Mouse (Mus musculus): ENCODE results near the gene Metap1.
"Not testable (repeated sequence)": the region's sequence is repeated elsewhere in the genome, so short reads cannot be mapped to it uniquely, and the experiment has no call there.

The Metap1 gene

DNA sequence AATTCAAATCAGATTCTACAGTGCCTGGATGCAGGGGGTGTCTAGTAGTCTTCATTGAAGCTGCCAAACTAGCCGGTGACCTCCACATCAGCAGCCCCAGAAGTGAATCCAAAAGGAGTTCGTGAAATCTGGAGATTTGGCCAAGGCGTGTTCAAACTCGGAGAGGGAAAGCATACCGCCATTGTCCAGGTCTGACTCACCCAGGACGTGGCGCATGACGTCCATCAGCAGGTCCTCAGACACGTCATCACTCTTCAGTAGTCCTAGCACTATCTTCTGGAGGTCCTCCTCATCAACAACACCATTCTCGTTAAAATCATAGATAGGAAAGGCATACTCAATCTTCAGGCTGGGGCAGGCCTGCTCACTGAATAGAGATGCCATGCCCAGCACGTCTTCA, 14.4 kb upstream of the Metap1 start:
- DNase-seq (ENCODE audit: low read depth, low spot score) = no peak

DNA sequence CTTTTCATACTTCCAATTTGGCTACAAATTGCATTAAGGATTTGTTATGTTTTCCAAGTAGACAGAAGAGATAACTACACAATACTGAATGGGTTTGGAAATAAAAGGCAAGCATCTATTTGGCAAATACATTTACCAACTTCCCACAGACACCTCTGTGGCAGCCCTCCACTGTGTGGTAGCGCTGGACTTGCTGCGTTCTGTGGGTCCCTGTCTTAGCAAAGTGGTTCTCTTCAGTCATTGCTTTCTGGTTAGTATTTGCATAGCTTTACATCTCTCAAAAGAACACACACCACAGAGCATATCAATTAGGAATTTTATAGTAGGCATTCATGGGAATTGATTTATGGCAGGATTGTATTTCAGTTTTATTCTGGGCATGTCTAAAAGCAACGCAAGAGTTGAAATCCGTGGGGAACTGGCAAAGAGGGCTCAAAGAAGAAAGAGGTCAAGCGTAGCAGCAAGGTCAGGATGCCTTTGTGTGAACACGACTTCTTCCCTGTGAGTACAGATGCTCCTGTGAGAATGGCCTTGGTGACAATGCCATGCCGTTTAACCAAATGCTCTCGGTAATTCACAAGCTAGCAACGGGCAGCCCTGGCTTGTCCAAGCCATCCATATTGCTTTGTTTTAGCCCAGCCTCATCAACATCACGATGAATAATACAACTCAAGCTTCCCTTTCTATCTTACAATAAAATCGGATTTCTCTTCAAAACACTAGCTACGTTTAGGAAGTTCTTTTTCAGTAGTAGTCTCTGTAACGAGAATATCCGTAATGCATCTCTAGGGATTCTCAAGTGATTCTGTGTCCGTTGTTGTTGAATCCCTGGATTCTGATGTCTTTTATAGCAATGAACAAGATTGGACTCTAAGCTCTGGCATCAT, 10.8 kb upstream of the Metap1 start:
- no peak for DNase-seq (ENCODE audit: low read depth, low spot score)

DNA sequence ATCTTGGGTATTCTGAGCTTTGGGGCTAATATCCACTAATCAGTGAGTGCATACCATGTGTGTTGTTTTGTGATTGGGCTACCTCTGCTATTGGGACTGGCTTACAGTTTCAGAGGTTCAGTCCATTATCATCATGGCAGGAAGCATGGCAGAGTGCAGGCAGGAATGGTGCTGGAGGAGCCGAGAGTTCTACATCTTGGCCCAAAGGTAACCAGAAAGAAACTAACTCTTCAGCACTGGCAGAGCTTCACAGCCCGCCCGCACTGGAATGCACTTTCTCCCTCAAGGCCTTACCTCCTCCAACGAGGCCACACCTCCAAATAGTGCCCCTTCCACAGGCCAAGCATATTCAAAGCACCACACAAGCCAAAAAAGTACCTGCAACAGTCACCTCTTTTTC, 9.4 kb upstream of the Metap1 start:
- DNase-seq (ENCODE audit: low read depth, low spot score) = no peak

DNA sequence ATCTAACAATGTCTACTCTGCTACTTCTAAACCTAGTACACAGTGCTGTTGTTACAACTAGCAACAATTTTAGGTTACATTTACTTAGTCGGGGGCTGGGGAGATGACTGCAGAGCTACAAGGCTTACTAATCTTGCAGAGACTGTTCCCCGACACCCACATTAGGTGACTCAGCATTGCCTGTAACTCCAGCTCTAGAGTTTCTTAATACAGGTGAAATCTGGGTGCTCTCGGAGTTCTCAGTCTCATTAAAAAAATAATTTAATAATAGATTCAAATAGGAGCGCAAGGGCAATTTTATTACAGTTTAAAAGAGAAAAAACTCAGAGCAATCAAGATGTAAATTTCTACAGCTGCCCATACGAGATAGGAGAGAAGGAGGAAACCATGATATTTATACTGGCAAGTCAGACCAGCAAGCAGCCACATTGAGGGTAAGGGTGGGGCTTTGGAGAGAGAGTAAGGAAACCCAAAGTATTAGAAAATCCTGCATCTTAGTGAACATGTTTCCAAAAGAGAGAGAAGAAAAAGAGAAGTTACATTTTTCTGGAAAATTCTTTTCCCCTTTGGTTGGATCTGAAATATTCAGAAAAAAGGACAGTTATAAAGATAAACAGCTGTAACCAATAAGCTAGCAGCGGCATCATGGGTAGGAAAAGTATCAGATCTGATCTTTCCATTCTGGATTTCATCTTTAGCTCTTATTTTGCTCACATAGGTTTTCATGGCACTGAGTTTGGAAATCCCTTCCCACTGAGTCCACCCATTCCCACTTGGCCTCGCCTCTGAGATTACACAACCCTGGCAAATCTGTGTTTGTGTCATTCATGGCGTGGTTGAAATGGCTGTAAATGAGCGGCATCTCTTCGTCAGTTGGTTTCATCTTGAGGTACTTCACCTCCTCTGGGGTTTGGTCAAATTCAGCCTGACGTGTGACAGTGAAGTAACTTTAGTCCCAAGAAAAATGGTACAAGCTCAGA, 6.1 kb upstream of the Metap1 start:
- DNase-seq (ENCODE audit: low read depth, low spot score) = no peak

DNA sequence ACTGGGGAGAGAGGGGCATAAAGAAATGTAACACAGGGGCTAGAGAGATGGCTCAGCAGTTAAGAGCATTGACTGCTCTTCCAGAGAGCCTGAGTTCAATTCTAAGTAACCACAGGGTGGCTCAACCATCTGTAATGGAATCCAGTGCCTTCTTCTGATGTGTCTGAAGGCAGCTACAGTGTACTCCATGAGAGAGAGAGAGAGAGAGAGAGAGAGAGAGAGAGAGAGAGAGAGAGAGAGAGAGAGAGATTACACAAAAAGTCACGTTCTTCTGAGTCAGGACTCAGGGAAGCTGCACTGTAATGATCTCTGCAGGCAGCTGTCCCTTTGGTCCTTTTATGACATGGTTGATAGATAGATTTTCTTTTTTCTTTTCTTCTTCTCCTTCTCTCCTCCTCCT, 5.2 kb upstream of the Metap1 start:
- DNase-seq (ENCODE audit: low read depth, low spot score) = no peak

DNA sequence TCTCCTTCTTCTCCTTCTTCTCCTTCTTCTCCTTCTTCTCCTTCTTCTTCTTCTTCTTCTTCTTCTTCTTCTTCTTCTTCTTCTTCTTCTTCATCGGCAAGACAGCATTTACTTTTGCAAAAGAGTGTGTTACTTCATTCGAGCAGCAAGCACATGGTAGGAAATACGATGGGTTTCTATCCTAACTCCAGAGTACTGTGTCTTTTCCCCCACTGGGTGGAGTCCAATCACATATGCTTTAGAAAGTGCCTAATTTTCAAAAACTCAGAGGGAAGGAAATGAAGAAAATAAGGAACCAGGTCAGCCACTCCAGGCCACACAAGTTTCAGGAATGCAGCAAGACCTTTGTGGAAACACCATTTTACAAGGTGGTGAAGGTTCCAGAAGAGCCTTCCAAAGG, 4.4 kb upstream of the Metap1 start:
- DNase-seq (ENCODE audit: low read depth, low spot score) = no peak

DNA sequence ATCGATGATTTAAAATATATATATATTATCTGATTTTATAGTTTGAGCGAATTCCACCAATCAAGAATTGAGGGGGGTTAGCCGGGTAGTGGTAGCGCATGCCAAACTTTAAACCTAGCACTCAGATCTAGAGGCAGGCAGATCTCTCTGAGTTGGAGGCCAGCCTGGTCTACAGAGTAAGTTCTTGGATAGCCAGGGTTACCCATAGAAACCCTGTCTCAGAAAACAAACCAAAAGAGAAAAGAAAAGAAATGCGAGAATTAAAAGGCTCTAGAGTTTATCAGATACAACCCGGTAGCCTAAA, 671 bp upstream of the Metap1 start:
- no peak for DNase-seq (ENCODE audit: low read depth, low spot score)

DNA sequence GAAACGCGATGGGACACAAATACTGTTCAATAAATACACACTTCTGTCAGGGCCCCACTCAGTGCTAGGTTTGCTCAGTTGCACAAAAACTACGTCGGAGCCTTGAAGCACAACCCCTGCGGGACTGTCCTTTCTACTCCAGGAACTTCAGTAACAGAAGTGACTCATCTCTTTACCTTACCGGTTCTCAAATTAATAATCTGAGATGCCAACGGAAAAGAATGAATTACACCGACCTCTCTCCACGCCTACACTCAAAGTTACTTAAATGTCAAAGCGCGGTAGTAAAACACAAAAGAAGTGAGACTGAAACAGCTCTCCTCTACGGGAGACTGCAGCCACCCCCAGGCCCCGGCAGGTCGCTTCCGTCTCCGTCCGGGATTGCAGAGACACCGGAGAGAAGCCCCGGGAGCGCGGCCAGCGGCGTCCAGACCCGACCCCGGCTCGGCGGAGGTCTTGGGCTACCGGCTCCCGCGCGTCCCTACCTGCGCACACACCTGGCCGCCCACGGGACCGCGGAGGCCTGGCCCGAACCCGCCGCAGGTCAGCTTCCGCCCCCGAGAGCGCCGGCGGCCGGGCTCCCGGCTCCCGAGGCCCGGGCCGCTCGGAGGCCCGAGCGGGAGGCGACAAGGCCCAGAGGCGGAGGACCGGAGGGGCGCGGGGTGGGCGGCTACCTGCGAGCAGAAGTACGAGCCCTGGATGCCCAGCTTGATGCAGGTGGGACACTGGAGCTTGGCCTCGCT, 560 bp downstream of the Metap1 start:
- no peak for DNase-seq (ENCODE audit: low read depth, low spot score)

DNA sequence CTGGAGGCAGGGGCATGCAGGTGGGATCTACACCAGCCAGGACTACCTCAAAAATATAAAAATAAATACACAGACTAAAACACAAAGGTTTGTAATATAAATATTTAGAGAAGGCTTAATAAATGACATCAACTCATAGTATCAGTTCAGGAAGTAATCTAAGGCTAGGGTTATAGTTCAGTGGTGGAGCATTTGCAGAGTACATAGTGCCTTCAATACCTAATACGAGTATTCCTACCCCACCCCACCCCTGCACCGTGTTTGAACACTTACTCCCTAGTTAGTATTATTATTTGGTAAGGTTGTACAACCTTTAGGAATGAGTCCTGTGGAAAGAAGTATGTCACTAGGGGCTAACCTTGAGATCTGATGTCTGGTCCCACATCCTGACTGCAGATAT, 6.1 kb downstream of the Metap1 start:
- no peak for DNase-seq (ENCODE audit: low read depth, low spot score)

DNA sequence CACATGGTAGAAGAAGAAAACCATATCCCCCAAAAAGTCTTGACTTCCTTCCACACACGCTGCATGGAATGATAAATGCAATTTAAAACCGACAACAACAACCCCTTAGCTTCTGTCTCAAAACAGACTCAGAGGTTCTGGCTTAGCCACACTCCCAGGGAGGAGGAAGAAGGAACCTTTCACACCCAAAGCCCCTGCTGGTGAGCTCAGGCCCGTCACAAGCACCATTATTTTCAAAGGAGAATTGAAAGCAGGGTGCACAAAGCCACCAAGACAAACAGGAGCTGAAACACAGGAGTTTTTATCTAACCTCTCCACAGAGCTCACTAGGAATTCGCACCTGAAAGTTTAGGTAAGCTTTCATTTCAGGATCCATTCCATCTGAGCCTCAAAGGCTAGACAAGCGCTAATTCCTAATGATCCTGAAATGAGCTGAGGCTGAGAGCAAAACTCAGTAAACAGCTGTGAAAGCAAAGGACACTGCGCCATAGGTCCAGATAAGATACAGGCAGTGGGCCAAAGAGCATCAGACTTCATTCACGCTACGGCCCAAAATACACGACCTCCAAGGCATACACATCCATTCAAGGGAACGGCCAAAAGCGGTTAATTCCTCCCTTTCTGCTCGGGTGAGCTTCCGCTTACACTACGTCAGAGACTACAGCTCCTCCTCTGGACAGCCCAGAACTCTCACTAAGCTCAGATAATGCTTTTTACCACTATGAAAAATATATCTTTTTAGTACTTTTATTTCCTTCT, 7.6 kb downstream of the Metap1 start:
- no peak for DNase-seq (ENCODE audit: low read depth, low spot score)

DNA sequence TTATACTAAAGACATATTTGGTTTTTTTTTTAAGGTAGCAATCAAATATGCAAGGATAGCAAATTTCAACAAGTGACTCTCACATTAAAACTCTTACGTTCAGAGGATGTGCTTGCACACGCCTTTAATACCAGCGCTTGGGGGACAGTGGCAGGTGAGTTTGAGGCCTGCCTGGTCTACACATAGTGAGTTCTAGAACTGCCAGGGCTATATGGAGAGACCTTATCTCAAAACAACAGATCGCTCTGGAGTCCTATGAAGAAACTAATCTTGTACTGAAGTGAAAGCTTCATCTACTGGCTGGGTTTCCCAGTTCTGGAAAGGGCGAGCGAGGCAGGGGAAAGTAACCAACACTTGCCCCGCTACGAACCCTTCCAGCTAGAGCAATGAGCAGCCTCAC, 9.8 kb downstream of the Metap1 start:
- no peak for DNase-seq (ENCODE audit: low read depth, low spot score)

DNA sequence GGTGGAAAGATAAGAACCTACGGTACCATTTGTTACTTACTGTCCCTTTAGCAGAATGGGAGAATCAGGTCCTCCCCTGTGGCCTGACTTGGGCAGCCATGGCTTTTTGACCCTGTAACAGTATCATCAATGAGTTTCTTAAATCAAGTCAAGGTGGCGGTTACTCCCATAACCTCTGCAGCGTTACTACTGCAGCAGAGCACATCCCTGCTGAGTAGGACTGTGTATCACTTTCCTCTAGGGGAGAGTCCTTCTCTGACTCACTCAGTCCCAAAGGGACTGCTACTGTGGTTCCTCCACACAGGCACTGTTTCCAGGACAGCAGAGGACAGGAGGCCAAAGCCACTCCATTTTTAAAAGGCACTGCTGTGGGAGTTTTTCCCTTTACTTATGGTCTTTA, 18.2 kb downstream of the Metap1 start:
- no peak for DNase-seq (ENCODE audit: low read depth, low spot score)

DNA sequence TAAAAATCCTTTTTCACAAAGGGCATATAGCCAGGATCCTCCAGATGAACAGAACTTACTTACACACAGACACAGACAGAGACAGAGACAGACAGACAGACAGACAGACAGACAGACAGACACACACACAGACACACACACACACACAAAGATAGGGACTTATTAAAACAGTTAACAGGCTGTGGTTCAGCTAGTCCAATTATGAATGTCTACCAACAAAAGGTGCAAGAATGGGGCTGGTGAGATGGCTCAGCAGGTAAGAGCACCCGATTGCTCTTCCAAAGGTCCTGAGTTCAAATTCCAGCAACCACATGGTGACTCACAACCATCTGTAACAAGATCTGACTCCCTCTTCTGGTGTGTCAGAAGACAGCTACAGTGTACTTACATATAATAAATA, 22.7 kb downstream of the Metap1 start:
- not testable (repeated sequence) for DNase-seq (ENCODE audit: low read depth, low spot score)

DNA sequence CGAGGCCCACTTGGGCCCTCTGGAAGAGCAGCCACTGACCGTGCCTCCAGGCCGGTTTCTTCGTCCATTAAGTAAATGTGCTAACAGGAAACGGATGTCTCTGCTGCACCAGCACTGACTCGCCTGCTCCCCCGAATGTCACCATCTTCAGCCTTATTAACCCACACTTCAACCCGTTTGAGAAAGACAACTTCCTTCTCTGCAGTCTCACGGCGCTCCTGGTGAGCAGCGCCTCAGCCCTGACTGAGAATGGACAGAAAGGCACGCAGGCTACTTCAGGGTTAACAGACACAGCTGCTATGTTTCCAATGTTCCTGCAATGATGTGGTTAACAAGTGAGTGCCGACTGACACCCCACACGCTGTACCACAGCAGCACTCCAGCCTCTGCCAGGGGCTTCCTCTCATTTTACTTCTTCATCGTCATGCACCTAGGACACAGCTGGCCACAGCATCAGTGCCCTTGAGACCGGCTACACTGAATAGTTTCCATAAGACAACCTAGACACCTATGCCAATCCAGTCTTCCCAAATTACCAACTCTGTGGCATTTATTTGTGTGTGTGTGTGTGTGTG, 24.7 kb downstream of the Metap1 start:
- no peak for DNase-seq (ENCODE audit: low read depth, low spot score)

DNA sequence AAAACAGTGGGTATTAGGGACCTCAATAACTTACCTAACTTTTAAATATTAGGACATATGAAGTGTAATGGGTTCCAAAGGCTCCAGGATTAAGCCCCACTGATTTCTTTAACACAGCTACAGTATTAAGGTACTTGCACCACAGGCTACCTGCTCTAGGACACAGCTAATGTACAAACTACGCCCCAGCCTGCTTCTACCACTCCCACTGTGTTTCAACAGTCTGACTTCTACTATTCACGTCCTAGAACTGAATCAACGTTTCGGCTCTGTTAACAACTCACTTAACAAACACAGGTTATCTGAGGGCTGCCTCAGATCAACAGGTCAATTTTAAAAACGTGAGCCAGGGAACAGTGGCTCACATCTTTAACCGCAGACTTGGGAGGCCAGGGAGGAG, 25.5 kb downstream of the Metap1 start:
- DNase-seq (ENCODE audit: low read depth, low spot score) = no peak

DNA sequence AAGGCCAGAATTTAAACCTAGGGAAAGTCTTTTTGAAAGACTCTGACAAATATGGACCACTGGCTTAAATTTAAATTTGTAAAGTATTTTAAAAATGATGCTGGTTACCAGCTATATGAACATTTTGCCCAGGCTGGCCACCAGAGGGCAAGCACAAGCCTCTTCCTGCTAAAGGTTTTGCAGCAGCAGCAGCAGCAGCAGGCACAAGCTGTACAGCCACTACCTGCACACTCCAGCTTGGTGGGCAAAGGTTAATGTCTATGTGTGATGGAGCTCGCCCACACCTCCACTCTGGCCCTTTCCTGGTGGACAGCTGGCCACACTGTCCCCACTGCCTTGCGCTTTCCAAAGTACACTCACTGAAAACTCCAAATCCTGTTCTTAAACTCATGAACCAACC, 26.2 kb downstream of the Metap1 start:
- no peak for DNase-seq (ENCODE audit: low read depth, low spot score)

DNA sequence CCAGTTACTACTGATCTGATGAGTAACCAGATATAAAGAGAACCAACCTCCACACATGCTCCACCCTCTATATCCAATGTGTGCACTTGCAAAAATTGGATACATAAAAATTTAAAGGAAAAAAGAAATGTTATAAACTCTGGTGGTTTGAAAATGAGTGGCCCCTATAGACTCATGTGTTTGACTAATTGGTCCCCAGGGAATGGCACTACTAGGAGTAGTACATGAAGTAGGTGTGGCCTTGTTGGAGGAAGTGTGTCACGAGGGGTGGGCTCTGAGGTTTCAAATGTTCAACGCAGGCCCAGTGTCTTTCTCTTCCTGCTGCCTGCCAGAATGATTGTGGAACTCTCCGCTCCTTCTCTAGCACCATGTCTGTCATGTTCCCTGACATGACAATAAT, 27.5 kb downstream of the Metap1 start:
- DNase-seq (ENCODE audit: low read depth, low spot score) = no peak

DNA sequence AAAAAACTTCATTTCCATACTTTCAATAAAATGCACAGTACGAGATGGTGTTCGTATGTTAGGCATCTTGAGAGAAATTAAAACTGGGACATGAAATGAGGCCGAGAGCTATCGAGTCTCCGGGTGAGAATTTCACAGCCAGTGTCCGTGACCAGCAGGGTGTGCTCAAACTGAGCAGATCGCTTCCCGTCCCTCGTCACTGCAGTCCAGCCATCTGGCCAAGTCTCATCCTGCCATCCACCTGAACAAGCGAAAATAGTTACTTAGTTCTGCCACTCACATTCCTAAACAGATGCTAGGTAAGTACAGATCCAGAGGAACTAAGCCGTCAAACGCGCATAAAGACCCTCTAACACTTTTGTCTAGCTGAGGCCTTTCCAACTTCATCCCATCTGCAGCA, 29.1 kb downstream of the Metap1 start:
- DNase-seq (ENCODE audit: low read depth, low spot score) = no peak

DNA sequence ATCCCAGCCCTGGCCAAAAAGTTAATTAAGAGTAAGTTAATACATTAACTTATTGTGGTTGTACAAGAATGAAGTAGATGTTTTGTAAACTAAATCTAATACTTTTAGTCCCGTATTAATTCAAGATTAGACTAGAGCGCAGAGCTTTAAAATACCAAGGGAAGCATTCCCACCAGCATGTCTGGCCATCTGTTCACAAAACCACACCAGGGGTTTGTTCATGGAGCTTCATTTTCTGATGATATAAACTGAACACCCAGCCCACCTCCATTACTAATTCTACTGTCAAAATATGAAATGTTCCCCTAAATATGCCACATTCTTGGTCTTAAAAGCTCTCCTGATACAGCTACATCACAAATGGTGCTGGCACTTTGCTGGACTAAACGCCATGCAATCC, 30.9 kb downstream of the Metap1 start:
- DNase-seq (ENCODE audit: low read depth, low spot score) = no peak

DNA sequence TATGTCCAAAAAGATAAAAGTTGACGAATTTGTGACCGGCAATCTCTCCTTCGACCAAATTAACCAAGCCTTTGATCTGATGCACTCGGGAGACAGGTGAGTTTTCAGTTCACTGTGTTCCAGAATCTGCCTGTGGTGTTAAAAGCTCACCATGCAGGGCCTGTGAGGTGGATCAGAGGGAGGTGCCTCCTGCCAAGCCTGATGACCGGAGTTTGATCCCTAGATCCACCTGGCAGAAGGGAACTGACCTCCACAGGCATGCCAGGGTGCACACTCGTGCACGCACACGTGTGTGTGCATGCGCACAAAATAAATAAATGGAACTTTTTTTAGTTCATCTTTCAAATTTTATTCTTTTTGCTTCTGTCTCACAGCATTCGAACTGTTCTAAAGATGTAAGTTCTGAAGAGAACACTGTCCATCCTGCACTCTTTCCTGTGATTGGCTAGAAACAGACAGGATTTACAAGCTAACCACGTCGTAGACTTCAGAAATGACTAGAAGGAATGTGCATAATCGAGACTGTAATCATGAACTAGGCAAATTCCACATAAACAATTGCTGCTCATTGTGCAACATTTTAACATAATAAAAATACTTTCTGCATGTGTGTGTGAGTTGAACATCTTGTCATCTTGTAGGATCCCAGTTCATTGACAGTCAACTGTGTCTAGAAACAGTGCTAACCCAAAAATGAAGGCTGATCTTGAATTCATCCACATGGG, 34.4 kb downstream of the Metap1 start:
- DNase-seq (ENCODE audit: low read depth, low spot score) = no peak

All from retina, postnatal 7 days (tissue).